Mouse (Mus musculus) left cerebral cortex, adult 8-10 months (tissue): ENCODE measurements around the gene 1600014C23Rik. TPM values are rescaled to one million over a fixed set of nuclear protein-coding genes. Genes with fewer than 3 reads are reported as not detected.

ENCODE experiments used
- DNase-seq, 2 experiments: peaks; one replicate each; pipeline ENCODE4 v3.0.0; 2022; ENCODE audit warnings: low spot score in 2 of 2
- total RNA-seq, 4 experiments: library from RNA; stranded (reverse); gene quantifications; 2 replicates each; pipeline ENCODE4 v1.2.4; 2022

The 1600014C23Rik gene
- total RNA-seq, 4 experiments from 2014 or later, result 0.73 to 1.1 TPM; not detected in 2

DNA sequence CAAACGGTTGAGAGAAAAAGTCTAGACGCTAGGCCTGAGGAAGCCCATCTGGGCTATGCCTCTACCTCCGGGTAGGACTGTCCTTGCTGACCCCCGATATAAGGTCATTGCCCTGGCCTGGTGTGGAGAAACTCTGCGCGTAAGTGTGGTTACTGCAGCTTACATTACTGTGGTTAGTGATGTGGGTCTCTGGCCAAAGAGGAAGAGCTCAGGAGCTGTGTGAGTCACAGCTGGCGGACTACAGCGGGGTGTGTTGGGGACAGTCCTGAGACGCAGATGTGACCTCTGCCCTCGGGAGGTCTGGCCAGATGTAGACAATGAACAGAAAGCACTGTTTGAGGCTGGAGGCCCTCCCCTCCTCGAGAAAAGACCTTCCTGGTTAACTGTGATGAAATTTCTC is 19.0 kb upstream of the 1600014C23Rik start:
- no peak for DNase-seq

DNA sequence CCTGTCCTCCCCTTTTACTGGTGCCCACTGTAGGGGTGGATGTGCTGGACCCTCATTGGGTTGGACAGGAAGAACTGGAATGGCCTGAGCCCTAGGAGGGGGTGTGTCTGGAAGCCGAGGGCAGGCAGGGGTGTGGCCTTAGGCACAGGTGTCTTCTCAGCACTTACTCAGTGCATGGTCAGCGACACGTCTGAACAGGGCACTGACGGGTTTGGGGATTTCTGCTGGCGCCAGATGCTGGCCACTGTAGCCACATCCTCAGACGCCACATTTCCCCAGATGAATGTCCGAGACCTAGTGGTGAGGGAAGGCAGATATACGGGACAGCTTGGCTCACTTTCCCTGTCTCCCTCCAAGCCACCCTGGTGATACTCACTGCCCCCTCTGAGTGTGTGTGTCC is 18.4 kb upstream of the 1600014C23Rik start:
- DNase-seq, result no peak

DNA sequence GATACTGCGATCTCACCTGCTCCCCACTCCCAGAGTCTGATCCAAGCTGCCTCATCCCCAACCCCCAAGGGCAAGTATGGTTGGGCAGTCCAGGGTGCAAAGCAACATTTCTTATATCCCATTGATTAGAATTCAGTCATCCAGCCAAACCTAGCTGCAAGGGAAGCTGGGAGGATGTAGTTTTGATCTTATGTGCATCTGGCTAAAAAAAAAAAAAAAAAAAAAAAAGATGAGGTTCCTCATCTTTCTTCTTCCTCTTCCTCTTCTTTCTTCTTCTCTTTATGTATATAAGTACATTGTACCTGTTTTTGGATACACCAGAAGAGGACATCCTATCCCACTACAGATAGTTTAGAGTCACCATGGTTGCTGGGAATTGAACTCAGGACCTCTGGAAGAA is 17.7 kb upstream of the 1600014C23Rik start:
- DNase-seq, result no peak

DNA sequence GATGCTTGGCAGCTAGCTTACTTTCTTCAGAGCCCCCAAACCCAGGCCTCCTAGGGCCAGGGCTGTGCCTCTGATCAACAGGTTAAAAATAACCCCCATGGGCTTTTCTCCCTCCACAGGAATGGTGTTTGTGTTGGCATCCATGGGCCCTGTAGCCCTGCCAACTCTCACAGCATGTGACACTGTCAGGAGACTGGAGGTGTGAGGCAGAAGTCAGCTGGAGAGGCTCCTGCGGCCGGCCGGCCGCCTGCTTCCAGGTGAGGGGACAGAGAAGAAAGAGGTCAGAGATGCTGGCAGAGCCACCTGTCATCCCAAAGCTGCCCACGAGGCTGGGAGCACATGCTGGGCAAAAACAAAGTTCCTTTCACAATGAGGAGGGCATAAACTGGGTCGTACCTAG is 15.5 kb upstream of the 1600014C23Rik start:
- DNase-seq, result no peak

DNA sequence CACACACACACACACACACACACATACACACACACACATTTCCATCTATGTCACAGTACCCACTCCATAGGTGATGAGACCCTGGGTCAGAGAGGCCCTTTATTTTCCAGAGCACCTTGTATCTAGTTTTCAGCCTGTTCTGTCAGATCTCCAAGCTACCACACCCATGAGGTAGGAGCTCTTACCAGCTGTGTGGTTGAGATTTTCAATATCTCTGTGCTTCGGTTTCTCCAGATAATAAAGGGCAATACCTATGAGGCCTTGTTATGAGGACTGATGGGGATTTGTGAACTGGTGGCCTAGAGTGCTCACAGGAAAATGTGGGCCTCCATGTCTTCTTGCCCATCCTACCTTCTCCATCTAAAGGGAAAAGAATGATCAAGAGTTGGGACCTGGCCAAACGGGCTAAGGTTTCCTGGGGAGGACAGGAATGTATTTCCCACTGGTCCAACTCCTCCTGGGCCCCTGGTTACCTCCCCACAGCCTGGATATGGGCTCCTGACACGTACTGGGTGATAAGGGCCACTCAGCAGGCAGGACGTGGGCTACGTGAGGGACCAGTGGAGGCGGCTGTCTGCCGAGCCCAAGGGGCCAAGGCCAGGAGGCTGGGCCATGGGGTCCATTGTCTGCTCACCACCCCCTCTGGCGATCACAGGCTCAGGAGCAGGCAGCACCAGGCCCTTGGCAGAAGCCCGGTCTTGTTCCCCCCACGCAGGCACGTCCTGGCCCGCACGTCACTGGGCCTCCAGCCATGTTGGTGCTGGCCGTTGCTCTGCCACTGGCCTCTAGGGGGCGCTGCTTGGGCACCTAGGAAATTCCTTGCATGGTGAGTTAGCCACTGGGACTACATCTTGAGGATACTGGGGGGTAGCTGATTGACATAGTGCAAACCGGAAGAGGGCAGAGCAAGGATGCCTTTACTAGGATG is 14.5 kb upstream of the 1600014C23Rik start:
- DNase-seq, result no peak

DNA sequence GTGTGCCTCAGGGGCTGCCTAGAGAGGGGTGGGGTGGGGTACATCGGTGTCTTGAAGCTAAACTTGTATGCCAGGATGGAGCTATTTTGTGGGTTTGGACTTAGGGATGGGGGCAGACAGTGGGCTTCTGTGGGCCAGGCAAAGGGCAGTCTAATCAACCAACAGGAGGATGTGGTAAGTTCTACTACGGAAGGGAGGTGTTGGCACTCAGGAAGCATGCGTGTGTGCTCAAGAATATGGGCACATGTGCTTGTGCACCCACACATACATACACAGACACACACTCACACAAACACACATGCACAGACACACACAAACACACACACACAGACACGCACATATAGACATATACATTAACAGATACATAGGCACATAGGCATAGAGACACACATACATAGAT is 13.6 kb upstream of the 1600014C23Rik start:
- DNase-seq, result no peak

DNA sequence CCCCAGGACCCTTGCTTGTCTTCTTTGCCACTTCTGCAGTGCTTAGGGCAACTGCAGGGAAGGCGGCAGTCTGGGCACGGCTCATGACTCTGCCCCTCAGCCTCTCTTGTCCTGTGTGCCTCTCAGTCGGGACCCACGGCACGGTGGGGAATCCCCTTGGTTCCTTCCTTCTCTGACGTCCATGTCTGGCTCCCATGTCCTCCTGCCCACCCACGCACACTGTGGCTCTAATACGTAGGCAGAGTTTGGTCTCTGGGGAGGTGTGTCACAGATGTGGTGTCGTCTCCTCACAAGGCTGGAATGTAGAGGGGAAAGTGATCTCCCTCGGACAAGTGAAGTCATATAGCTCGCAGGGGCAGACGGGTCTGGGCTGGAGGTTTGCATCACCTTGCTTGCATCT is 13.1 kb upstream of the 1600014C23Rik start:
- DNase-seq, result no peak

DNA sequence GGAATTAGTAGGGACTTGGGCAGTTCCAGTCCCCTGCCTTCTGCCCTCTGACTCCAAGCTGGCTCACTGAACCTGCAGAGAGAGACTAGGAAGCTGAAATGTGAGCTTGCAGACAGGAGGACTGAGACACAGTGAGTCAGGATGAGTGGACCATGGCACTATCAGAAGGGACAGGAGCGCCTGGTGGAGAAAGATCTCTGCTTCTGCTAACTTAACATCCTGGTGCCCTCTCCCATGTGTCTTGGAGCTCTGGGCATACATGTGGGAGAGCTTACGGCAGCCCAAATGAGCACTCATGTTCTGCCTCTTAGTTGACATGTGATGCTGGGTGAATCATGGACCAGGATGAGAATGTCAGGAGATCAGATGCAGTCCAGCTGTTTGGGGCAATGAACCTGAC is 12.0 kb upstream of the 1600014C23Rik start:
- no peak for DNase-seq

DNA sequence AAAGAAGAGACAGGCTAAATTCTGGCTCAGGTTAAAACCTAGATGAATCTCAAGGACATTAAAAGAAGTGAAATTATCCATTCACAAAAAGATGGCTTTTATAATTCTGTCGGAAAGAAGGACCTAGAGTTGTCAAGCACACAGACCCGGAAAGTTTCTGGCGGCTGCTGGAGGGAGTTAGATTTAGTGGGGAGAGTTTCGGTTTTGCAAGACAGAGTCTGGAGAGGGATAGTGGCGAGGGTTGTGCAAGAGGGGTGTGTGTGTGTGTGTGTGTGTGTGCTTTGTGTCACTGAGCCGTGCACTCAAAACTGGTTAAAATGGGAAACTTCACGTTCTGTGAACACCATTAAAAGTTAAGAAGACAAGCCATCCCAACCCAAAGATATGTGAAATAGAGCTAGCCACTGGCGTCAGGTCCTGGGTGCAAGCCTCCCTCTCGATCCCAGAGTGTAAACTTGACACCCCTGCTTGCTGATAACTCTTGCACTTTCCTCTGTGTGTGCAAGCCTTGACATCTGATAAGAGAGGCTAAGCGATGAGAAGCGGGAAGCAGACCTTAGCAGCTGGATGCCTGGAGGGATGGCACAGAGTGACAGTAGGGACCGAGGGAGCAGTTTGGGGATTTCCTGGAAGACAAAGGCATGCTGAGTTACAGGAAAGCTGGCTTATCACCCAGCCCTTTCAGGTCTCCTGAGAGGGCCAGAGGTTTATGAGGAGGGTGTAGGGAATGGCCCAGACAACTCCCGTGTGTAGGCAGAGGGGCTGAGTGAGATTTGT is 8.9 kb upstream of the 1600014C23Rik start:
- no peak for DNase-seq

DNA sequence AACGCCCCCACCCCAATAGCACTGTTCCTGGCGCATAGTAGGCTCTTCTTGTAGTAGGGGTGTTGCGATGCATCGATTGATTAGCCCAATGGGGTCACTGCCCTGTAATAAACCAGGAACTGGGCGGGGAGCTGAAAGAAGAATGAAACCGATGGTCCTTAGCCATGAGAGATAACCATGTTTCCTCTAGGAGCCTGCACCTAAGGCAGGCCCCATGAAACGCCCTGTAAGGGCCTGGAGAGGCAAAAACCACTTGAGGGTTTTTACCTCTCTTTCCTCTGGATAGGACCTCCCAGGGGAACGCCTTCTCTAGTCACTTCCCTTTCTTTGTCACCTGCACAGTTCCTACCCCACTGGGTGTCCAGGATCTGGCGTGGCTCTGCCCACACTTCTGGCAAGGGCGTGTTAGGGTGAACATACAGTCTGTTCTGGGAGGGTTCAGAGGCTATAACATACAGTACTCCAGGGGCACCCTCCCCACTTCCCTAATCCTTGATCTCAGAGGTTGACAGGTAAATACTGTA is 3.5 kb upstream of the 1600014C23Rik start:
- DNase-seq, result no peak

DNA sequence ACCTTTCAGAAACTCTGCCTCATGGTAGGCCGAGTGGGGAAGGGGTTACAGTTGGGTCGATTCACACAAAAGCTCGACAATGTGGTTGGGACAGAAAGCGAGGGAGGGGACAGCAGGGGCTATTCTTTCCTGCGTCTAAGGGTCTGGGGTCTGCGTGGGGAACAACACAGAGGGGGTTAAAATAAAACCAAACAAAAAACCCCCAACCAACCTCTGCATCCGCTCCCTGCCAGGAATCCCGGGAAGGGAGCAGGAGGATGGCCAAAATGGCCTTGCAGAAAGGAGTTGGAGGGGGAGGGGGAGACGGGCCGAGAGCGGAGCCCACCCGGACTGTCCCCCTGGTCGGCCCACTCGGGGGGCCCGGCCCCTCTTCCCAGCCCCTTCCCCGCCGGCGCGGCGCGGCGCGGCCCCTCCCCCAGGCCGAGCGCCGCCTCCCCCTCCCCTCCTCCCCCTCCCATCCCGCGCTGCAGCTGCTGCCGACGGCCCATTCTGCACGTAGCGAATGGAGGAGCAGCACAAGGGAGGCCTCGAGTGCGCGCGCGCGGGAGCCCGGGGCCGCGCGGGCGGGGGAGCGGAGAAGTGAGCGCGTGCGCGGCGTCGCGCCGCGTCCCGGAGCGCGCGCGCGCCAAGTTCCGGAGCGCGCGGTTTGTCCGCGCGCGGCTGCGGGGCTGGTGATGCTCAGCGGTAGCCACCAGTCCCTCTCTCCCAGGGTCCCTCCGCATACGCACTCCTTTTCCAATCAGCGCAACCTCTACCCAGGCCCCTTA is 2.9 kb upstream of the 1600014C23Rik start:
- DNase-seq, result peak; percentile 69 to 86

DNA sequence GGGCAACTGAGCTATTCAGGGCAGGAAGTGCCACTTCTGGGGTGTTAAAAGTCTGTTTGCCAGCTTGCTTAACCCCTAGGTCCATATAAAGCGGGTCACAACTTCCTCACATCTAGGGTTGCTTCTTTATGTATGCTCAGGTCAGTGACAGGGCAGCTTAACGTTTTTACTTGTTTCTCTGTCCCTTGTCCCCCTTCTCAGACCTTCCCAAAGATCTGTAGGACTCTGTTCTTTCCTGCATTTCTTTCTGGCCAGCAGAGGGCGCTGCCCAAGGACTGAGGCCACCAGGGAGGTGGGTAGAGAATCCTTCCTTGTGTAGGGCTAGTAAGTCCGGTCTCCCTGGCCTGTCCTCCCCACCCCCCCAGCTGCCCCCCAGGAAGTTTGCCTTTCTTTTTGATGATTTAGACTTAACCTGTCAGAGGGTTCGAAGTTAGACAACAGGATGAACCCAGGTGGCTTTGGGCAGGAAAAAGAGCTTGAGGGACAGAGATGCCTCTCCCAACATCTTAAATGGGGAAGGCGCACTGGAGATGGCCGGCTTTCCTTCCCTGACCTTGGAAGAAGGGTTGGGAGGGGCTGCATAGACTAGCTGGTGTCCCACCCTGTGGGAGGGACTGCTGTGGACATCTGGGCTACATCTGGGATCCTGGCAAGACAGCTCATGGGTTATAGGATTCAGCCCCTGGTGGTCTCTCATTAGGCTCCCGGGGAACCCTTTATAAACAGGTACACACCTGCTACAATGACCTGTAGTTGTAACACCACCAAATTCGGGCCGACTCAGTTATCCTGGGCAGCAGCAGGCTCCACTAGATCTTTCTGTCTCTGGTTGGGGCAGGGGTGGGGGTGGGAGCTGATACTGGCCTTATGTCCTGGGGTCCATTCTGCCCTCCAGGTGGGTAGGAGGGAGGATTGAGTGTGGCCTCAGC is 2.0 kb upstream of the 1600014C23Rik start:
- peak in 1 of 2 experiments; percentile 84 for DNase-seq

DNA sequence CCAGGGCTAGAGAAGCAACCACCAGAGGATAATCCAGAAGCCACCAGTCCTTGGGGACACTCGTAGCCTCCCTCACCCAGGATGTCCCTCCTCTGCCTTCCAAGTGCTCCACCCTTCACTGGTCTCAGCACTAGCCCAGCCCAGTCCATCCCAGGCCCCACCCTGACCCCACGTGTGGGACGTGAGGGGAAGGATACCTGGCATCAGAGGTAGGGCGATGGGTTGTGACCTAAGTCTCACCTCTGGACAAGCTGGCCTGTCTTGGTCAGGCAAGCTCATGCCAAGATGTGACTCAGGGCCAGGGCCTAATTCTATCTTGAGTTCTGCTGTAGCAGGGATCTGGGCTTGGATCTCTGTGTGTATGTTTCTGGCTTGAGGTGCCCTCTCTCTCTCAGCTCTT is 1.2 kb upstream of the 1600014C23Rik start:
- no peak for DNase-seq

DNA sequence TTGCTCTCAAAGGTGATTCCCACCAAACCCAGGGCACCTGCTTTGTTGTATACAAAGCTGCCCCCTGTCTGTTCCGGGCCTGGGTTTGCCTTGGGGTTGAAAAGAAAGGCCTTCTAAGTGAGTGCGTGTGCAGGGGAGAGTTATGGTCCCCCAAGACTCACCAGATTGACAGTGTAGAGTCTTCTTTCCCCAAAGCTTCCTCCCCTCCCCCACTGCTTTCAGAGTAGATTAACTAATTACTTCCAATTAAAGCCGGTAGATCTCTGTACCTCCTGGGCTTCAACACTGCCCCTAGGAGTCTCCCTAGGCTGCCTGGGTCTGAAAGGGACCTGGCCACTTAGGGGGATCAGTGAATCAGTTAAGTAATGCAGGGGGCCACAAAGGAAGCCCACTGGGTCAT is 689 bp upstream of the 1600014C23Rik start:
- no peak for DNase-seq

DNA sequence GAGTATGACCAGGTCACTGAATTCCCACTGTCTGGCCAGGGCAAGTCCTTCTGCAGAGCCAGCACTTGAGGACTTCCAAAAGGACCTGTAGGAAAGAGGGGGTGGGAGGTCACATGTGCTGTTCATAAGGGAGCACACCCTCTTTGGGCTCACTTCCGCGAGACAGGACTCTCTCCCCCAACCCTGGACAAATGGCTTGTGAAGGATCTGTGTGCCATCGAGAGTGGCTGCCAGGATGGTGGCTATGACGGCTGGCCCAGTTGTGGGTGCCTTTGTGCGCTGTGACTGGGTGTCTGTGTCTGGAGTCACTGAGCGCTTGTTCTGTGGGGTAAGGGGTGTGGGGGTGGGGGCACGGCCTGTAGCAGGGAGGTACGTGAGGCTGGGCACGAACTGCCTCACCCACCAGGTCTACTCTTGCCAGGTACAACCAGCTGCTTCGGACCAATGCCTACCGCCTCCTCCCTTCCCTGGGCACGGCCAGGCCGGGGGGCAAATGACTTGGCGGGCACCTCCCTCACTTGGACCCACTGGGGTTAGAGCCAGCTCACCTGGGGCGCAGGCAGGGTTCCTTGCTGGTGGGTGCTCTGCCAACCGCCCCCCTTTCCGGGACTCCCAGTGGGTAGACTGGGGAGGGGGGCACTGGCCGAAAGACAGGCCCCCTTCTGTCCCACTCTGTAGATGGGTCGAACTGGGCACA is 458 bp downstream of the 1600014C23Rik start:
- no peak for DNase-seq

DNA sequence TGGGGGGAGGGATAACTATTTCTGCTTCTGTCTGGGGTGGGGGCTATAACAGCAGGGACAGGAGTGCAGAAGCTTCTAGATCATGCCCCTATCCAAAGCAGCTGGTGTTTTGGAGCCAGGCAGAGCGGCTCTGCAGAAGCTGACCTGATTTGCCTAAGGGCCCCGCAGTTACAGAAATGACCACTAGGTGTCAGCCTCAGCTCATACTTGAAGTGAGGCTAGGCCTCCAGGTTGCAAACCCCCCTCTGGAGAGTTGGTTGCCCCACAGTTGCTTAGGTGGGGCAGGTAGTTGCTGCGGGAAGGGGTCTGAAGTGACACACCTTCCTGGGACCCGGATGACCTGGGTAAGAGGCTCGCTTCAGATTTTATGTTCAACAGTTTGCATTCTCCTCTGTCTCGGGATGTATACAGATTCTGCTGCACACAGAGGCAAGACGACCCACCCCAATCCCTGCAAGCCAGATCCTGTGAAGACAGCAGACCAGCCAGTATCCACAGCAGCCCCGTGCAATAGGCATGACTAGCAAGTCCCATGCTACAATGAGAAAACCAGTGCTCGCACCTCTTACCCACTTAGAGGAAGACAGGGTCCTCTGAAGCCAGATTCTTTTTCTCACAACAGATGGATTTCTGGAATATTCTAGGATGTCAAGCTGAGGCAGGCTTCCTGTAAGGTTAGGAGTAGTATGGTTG is 2.3 kb downstream of the 1600014C23Rik start:
- DNase-seq, result peak; percentile 70 to 91

DNA sequence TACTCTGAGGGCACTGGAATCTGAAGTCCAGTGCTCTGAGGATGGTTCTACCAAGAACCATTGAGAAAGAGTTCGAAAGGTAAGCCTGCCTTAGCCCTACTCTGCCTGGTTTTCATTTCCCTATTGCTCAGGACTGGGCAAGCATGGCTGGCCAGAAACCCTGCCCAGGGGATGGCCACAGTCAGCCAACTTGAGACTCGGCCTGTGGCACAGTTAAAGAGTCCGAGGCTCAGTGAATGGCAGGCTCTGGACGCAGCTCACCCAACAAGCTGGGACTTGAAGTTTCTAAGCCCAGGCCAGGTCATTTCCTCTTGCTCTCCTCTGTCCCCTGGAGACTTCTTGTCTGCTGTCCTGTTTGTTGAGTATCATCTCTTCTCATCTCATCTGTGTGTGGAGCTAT is 2.9 kb downstream of the 1600014C23Rik start:
- no peak for DNase-seq

DNA sequence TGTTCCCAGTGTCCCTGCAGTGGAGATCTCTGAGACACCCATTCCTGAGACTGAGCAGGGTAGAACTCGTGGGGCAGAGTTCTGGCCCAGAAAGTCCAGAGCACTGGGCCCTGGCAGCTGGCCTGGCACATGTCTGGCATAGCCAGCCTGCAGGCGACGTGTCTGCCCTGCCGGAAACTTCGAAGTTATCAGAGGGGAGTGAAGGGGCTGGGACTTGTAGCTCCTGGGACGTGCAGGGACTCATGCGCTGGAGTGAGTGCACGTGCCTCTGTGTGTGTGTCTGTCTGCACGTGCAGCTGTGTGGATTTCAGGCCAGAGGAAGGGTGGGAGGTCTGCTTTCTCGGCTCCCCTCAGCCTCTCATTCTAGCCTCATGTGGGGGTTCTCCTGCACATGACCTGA is 4.3 kb downstream of the 1600014C23Rik start:
- no peak for DNase-seq
